Mouse (Mus musculus): ENCODE measurements at regions not wholly inside any gene's neighbourhood (a gene's known extent, or its start where the extent isn't known, plus 50 kb on each side); places are given as distances from the start of the nearest gene placed in this dataset.

DNA sequence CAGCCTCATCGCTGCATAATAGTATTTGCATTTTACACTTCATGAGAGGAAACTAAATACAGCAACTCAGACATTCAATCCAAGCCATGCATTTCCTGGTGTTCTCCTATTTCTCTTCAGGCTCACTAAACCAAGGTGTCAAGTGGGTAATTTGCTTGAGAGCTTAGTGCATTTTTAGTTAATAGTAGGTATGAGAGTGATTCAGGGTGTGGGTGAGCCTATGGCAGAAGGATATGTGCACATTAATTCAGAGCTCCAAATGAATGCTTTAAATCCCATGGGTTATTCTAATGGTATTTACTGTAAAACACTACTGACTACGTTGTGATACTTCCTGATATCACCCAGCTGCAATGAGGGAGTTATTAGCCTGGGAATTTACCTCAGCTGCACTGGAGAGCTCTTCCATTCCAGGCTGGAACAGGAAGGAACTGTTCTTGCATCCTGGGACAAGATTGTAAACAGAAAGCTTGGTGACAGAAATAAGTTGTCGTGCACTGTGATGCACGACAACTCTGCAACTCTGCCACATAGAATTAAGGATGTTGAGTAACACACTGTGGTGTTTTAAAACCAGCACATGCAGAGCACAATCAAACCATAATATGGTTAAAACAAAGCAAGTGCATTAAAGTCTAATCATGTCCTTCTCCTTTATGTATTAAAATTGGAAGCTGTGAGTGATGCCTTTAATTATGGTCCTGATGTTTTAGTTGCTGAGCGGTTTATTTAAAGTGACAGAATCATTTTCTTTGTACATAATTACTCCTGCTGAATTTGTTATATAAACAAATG, 170.4 kb upstream of the Setmar start:
- DNase-seq (ENCODE audit: low read depth, low spot score) = peak; percentile 30

DNA sequence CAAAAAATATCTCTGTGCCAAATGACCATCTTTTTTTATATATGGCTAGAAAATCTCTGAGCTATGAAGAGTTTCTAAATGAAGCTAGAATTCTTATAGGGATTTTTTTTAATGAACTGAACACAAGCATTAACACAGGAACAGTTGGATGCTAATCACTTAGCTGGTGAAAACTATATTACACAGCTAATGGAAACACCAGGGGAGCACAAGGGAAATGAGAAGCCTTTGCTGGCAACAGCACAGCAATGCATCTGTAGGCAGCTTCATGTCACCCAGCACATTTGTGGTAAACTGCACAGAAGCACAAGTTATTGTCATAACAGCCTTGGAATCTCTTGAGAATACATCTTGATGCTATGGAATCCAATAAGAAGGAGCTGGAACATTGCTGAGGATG, 154.3 kb upstream of the Setmar start:
- DNase-seq (ENCODE audit: low read depth, low spot score) = no peak

DNA sequence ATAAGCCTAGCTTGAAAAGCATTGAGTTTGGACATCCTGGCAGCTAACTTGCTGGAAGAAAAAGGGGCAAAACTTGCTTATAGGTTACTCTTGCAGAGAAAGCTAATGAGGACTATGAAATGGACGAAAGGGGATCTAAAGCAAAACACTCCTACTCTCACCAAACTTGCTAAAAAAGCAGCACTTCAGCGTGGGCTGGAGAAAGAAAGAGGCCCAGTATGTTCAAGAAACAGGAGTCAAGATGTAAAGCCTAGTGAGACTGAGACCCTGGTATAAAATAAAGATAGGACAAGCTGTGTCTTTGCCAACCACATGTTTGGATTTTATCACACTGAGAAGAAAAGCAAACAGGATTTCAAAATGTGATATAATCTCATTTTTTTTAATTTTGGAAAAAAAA, 153.5 kb upstream of the Setmar start:
- DNase-seq (ENCODE audit: low read depth, low spot score) = peak; percentile 68

DNA sequence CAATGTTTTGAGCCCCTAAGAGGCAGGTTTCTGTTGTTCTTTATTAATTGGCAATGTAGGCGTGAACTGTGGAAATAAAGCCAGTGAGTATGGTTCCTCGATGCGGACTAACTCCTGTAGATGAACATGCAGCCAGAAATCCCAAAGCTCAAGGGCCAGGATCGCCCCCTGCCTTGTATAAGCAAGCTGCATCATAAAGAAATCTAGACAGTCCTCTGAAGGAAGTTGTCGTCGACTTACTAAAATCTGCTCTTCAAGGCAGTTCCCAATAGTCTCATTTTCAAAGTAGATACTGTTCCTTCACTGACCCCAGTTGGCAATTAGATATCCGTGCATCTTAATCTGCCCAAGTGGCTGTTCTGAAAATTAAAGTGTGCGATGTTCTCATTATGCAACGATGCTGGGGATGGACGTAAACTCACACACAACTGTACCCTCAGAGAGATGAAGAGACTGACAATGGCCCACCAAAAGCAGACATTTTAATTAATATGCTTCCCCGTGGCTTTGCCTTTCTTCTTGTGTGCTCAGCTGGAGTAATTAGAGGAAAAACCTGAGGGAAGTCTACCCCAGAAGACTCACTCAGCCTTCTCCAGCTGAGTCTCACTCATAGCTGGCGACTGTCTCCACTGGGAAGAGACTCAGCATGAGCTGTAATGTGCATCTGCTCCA, 141.2 kb upstream of the Setmar start:
- peak; percentile 45 for DNase-seq (ENCODE audit: low read depth, low spot score)

DNA sequence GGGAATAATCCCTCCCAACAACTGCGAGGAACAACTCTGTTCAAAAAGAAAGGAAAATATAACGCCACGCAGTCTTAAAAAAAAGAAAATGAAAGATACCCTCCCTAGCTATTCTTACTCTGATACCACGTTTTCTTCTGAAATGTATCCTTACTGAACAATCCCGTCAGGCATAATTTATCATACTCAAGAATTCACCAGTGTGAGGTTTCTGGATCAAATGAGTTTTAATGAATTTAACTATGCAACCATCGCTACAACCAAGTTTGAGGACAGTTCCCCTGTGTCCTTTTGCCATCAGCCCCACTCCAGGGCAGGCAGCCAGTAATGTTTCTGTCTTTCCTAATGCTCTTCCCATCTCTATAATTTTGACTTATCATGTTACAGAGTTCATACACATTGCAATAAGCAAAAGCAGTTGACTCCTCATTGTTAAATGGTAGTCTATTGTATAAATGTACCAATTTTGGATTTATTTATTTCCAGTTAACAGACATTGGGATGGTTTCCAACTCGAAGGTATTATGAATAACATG, 140.6 kb upstream of the Setmar start:
- DNase-seq (ENCODE audit: low read depth, low spot score) = no peak

DNA sequence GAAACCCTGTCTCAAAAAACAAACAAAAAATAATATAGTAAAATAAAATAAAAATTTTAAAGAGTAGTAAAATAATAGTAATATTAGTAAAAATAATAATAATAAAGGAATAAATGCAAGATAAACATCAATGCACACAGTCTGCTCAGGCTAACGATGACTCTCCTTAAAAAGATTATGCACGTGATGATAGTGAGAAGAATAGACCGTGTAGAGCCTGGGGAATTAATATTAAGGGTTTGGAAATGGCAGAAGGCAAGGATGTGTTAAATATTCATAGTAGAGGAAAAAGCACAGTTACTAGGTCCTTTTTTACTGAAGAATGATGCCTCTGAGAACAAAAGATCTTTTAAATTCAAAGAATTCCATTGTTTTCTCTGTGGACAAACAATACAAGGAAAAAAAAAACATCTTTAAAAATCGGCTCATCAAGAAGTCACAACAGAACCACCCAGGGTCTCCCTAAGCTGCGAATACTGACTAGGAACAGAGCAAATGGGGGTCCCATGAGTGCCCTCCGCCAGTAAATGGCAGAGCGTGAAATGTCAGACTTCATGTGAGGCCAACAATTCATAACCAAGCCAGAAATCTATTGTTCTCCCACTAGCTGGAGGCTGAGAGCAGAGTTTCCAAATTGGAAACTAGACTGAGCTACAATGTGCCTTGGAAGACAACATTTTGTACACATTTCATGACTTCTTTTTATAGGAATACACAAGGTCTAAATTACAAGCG, 134.2 kb upstream of the Setmar start:
- peak; percentile 18 for DNase-seq (ENCODE audit: low read depth, low spot score)

DNA sequence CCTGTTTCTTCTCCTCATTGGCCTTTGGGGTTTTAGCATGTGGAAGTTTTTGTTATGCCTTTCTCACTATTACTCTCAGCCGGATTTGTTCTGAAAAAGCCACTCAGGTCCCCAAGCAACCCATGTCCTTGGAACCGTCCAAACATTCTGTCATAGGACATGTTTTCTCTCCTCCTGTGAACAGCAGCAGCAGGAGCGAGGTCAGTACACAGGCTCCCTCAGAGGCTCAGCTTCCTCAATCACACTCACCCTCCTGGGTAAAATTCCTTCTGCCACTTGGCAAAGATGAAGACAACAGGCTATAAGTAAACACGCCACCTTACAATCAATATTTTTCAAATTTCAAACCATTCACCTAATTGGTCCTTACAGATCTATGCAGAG, 133.7 kb upstream of the Setmar start:
- no peak for DNase-seq (ENCODE audit: low read depth, low spot score)

DNA sequence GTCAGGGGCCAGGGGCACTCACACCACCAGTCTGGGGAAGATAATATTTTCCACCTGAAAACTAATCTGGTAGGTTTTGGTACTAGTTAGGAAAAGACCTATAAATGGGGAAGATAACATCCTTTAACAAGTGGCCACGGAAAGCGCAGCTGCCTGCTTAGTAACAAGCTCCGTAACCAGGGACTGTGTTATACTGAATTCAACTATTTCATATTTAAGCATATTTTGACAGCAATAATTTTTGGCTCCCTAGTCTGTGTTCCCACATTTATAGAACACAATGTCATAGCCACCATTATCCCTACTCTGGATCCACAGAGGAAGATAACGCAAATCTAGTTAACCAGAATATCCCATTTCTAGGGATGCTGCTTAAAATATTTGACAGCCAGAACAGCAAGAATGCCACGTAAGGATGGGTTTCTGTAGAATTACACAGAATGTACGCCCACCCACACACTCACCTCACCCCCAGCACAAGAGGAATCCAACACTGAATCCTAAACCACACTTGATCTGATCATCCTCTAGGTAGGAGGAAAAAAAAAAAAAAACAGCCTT, 128.7 kb upstream of the Setmar start:
- peak; percentile 48 for DNase-seq (ENCODE audit: low read depth, low spot score)

DNA sequence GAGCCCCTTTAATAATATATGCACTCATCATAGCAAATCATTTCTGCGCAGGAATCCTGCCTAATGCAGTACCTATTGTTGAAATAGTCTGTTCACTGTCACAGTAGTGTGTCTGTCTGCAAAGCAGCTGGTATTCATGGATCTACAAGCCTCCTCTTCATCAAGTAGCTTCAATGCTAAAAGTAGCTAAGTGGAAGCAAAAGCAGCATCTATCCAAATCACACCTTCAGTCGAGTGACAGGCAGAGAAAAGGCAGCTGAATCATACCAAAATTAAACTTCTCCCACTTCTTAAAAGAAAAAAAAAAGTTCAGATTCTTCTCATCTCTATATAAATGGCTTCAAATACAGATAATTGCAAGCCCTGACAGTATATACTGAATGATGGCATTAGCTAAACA, 96.2 kb upstream of the Setmar start:
- DNase-seq (ENCODE audit: low read depth, low spot score) = peak; percentile 68

DNA sequence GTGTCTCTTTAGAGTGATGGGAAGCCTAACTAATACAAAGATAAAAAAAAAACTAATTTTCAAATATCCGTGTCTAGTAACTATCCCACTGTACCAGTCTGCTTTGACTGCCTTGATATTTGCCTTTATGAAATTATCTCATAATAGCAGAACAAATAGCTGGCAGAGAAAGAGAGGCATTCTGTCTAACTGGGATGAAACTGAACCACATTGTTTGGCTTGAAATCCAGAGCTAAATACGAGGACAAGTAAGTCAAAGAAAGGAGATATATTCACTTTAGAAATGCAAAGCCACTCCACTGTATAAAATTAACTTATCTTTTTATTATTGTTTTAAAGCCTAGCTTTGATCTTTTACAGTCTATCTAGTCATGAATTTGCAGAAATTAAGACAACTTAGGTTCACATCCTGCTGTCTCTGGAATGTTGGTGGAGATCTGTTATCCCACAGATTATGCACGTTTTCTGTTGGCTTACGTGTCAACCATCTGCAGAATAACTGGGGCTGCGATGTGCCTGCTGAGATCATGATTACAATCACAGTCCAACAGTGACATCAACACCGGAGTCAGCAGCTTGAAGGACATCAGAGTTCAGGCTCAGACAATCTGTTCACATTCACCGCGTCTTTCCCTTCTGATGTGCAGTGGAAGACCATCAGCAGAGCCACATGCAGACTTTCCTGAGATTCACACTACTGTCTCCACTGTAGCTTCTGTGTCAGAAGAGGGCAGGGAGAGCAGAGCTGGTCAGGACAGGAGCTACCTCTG, 65.7 kb upstream of the Setmar start:
- peak; percentile 97 for DNase-seq (ENCODE audit: low read depth, low spot score)

DNA sequence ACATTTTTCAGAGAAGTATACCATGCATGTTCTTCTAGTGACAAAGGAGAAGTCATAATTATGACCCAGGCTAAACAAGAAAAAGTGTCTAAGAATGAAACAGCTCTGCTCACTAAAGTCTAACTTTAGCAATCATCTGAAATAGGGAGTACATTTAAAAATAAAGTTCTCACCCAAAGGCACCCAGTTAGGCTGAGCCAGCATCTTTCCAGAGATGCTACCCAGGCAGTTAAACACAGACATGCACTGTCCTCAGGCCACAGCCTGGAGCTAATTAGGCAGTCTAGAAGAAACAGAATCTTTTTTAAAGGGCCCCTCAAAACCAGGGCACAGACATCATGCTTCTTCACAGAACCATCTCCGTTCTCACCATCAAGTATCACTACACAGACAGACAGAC, 61.6 kb upstream of the Setmar start:
- DNase-seq (ENCODE audit: low read depth, low spot score) = peak; percentile 54

DNA sequence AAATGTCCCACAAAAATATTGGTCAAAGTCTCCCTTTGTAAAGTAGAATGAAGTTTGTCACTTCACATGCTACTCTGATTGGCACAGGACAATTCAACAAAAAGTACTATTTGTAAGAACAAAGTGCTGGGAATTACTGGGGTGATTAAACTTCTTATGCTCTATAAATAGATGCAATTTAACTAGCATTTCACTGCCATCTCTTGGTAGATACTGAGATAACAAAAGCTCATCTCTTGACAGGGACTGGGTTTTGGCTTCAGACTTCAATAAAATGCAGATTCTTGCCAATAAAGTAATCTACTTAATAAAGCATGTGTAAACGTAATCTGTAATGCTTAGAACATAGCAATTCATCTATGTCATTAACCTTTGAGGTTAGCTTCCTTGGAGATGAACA, 56.5 kb upstream of the Setmar start:
- peak; percentile 30 for DNase-seq (ENCODE audit: low read depth, low spot score)
